Mouse (Mus musculus): ENCODE data around the gene Fancd2.

GRCm38 (mm10) chr6:113499346-113499745 lies 32.1 kb upstream of the Fancd2 start:
- TF ChIP-seq GATA1 (IDR thresholded peaks at IDR 0.05; ENCODE audit: low read length) (no peak), TAL1 (IDR thresholded peaks at IDR 0.05; ENCODE audit: low read length) (no peak)
